Mouse (Mus musculus): ENCODE results near the gene Hdac9. TPM values are rescaled to one million over a fixed set of nuclear protein-coding genes. Genes with fewer than 3 reads are reported as not detected.

Gene Hdac9
- polyA plus RNA-seq, 1 experiment from 2014 or later: 1.6 TPM

- H3K27ac ChIP-seq (ENCODE audit: low read length): no peak overlapping the region
- H3K4me2 ChIP-seq (ENCODE audit: low read depth, low read length): no peak overlapping the region
- no peaks in the 10 kb centered on the region for H3K27me3 ChIP-seq (ENCODE audit: control insufficient read depth, insufficient read depth, low read depth, low read length)
- no peaks in the 10 kb centered on the region for H3K9me3 ChIP-seq (replicated peaks; ENCODE audit: control insufficient read depth, low read length)
- H3K36me3 ChIP-seq (ENCODE audit: control insufficient read depth, insufficient read depth): no peaks in the 10 kb centered on the region
- ATAC-seq (ENCODE audit: low read depth): no peak
- no peak overlapping the region for H3K9ac ChIP-seq (ENCODE audit: low read depth, low read length)
- H3K4me1 ChIP-seq (ENCODE audit: control insufficient read depth, low read depth, low read length): no peaks in the 10 kb centered on the region
- 58% methylated on average over 2 of the region's 2 CpGs for WGBS (ENCODE audit: insufficient replicate concordance)
- no peak overlapping the region for H3K4me3 ChIP-seq (ENCODE audit: low read depth, low read length)
These were observed 119.5 kb downstream of the Hdac9 start for GRCm38 (mm10) chr12:34797389-34797788.

DNA sequence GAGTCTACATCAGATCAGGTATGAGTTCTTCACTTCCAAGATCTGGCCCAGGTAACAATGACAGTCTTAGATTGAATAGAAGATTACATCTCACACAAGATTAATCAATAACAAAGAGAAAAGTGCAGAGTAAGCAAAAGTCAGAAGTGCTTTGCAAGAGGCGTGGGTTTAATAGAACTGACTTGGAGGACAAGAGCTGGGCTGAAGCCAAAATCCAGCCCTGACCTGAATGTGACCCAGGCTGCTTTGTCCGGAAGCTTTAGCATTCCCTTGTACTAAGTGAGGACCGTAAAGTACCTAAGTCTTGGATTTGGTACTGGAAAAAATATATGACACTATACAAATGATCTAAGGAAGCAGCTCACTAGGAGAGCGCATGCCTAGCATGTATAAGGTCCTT, 121.4 kb downstream of the Hdac9 start:
- no peak overlapping the region for H3K4me3 ChIP-seq (ENCODE audit: low read depth, low read length)
- H3K27me3 ChIP-seq (ENCODE audit: control insufficient read depth, insufficient read depth, low read depth, low read length): no peaks in the 10 kb centered on the region
- H3K9ac ChIP-seq (ENCODE audit: low read depth, low read length): no peak overlapping the region
- no peaks in the 10 kb centered on the region for H3K36me3 ChIP-seq (ENCODE audit: control insufficient read depth, insufficient read depth)
- no peaks in the 10 kb centered on the region for H3K9me3 ChIP-seq (replicated peaks; ENCODE audit: control insufficient read depth, low read length)
- H3K4me2 ChIP-seq (ENCODE audit: low read depth, low read length): no peak overlapping the region
- no peak for ATAC-seq (ENCODE audit: low read depth)
- H3K4me1 ChIP-seq (ENCODE audit: control insufficient read depth, low read depth, low read length): no peaks in the 10 kb centered on the region
- 59% methylated on average over 4 of the region's 4 CpGs for WGBS (ENCODE audit: insufficient replicate concordance)
- H3K27ac ChIP-seq (ENCODE audit: low read length): no peak overlapping the region

- H3K9ac ChIP-seq (ENCODE audit: low read depth, low read length): no peak overlapping the region
- H3K4me3 ChIP-seq (ENCODE audit: low read depth, low read length): no peak overlapping the region
- 53% methylated on average over 3 of the region's 3 CpGs for WGBS (ENCODE audit: insufficient replicate concordance)
- no peaks in the 10 kb centered on the region for H3K36me3 ChIP-seq (ENCODE audit: control insufficient read depth, insufficient read depth)
- no peaks in the 10 kb centered on the region for H3K9me3 ChIP-seq (replicated peaks; ENCODE audit: control insufficient read depth, low read length)
- H3K27ac ChIP-seq (ENCODE audit: low read length): no peak overlapping the region
- H3K4me2 ChIP-seq (ENCODE audit: low read depth, low read length): no peak overlapping the region
- no peak for ATAC-seq (ENCODE audit: low read depth)
- no peaks in the 10 kb centered on the region for H3K27me3 ChIP-seq (ENCODE audit: control insufficient read depth, insufficient read depth, low read depth, low read length)
- H3K4me1 ChIP-seq (ENCODE audit: control insufficient read depth, low read depth, low read length): peaks cover 3% of the 10 kb centered on the region
These were observed 124.8 kb downstream of the Hdac9 start for GRCm38 (mm10) chr12:34792113-34792452.

DNA sequence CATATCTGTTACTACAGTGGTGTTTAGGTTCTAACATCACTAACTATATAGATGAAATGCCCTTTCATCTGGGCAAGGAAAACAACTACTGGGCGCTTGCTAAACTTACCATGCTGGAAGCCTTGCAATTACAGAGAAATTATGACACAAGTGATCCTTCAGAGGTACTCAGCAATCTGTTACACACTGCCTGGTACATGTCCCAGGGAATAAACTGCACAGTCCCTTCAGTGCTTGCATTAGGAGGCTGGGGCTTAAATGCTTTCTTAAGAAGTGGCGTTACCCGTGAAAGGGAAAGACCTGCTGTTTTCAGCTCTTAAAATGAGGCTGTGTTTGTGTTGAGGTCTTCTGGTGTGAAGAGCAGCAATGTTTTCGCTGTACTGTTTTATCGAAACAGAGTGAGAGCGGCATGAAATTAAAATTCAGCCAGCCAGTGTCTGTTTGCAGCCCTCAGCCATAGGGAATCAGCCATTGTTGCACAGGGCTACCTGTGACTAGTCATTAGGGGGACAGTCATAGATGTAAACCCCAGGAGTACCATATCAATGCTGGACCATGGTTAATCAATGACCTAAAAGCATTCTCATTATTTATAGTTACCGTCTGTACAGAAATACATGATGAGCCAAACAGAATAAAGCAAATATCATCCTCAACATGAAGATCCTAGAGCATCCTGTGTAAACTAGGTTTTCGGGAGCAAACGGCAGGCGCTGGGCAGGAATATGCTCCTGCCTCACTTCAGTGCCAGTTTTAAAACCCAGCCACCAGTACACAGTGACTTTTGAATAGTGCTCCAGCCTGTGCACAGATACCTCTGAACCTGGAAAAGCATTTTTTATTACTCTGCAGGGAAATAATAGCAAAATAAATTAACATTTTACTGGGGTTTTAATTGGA, 125.4 kb downstream of the Hdac9 start:
- Histone ChIP-seq H3K27me3 (ENCODE audit: control insufficient read depth, insufficient read depth, low read depth, low read length) (no peaks in the 10 kb centered on the region), H3K4me1 (ENCODE audit: control insufficient read depth, low read depth, low read length) (peaks cover 3% of the 10 kb centered on the region), H3K36me3 (ENCODE audit: control insufficient read depth, insufficient read depth) (no peaks in the 10 kb centered on the region), H3K27ac (ENCODE audit: low read length) (no peak overlapping the region), H3K9ac (ENCODE audit: low read depth, low read length) (no peak overlapping the region), H3K4me3 (ENCODE audit: low read depth, low read length) (no peak overlapping the region), H3K9me3 (replicated peaks; ENCODE audit: control insufficient read depth, low read length) (no peaks in the 10 kb centered on the region), H3K4me2 (ENCODE audit: low read depth, low read length) (no peak overlapping the region)
- 79% methylated on average over 10 of the region's 10 CpGs for WGBS (ENCODE audit: insufficient replicate concordance)
- ATAC-seq (ENCODE audit: low read depth): no peak

DNA sequence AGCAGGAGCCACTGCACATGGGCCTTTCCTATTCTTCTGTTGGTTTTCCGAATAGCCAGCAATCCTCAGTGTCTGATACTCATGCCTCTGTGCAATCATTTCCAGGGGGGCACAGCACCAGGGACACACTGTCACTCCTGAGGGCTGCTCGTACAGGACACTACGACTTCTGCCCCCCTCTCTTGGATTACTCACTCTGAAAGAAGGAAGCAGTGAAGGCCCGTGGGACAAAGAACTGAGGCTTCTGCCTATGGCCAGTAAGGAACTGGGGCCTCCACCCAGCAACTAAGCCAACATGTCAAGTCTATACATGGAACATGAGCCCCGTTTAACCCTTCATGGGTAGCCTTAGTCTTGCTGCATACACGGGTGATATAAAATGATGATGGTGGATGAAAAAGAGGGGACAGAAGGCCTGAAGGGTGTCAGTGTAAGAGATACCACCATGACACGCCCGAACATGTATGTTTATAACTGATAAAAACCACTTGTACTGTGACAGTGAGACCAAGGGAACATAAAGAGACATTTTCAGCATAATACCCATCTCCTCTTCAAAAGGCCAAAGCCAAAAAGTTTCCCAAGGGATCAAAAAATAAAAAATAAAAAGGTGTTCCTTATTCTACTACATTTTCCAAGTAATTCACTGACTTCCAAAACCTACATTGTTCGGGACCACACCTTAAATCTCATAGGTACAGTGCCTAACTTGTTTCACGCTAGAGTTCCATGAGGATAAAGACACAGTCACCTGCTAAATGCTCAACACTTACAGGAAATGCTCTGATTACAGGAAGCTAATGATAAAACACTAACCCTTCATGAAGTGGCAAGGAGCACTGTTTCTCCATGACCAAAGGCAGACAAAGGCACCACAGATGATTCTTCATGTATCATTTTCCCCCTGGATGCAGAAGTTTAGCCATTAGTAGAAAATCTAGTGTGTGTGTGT, 127.6 kb downstream of the Hdac9 start:
- H3K27ac ChIP-seq (ENCODE audit: low read length): no peak overlapping the region; the same call in 1 of the 2 replicates
- ATAC-seq (ENCODE audit: low read depth): peak; percentile 87
- WGBS (ENCODE audit: insufficient replicate concordance): 47% methylated on average over 10 of the region's 10 CpGs

GRCm38 (mm10) chr12:34787380-34787779, 129.5 kb downstream of the Hdac9 start:
- H3K9me3 ChIP-seq (replicated peaks; ENCODE audit: control insufficient read depth, low read length): no peaks in the 10 kb centered on the region
- no peaks in the 10 kb centered on the region for H3K36me3 ChIP-seq (ENCODE audit: control insufficient read depth, insufficient read depth)
- no peak overlapping the region for H3K9ac ChIP-seq (ENCODE audit: low read depth, low read length)
- H3K27ac ChIP-seq (ENCODE audit: low read length): no peak overlapping the region
- no peak overlapping the region for H3K4me3 ChIP-seq (ENCODE audit: low read depth, low read length)
- H3K4me2 ChIP-seq (ENCODE audit: low read depth, low read length): no peak overlapping the region
- H3K27me3 ChIP-seq (ENCODE audit: control insufficient read depth, insufficient read depth, low read depth, low read length): no peaks in the 10 kb centered on the region
- no peak for ATAC-seq (ENCODE audit: low read depth)
- peaks cover 3% of the 10 kb centered on the region for H3K4me1 ChIP-seq (ENCODE audit: control insufficient read depth, low read depth, low read length)

More for the DNA sequence above, 127.6 kb downstream of the Hdac9 start:
- peaks cover 3% of the 10 kb centered on the region for H3K4me1 ChIP-seq (ENCODE audit: control insufficient read depth, low read depth, low read length)
- H3K27me3 ChIP-seq (ENCODE audit: control insufficient read depth, insufficient read depth, low read depth, low read length): no peaks in the 10 kb centered on the region
- H3K36me3 ChIP-seq (ENCODE audit: control insufficient read depth, insufficient read depth): no peaks in the 10 kb centered on the region
- H3K9me3 ChIP-seq (replicated peaks; ENCODE audit: control insufficient read depth, low read length): no peaks in the 10 kb centered on the region
- H3K4me2 ChIP-seq (ENCODE audit: low read depth, low read length): 0 out of 2 replicates have a peak overlapping the region, but pooled peaks have one; percentile 0
- no peak overlapping the region for H3K4me3 ChIP-seq (ENCODE audit: low read depth, low read length)
- H3K9ac ChIP-seq (ENCODE audit: low read depth, low read length): no peak overlapping the region

- Histone ChIP-seq H3K4me1 (ENCODE audit: control insufficient read depth, low read depth, low read length) (no peaks in the 10 kb centered on the region), H3K4me2 (ENCODE audit: low read depth, low read length) (no peak overlapping the region), H3K9ac (ENCODE audit: low read depth, low read length) (no peak overlapping the region), H3K27me3 (ENCODE audit: control insufficient read depth, insufficient read depth, low read depth, low read length) (no peaks in the 10 kb centered on the region), H3K9me3 (replicated peaks; ENCODE audit: control insufficient read depth, low read length) (no peaks in the 10 kb centered on the region), H3K36me3 (ENCODE audit: control insufficient read depth, insufficient read depth) (no peaks in the 10 kb centered on the region), H3K4me3 (ENCODE audit: low read depth, low read length) (no peak overlapping the region), H3K27ac (ENCODE audit: low read length) (no peak overlapping the region; the same call in 1 of the 2 replicates)
- WGBS (ENCODE audit: insufficient replicate concordance): 51% methylated on average over 6 of the region's 6 CpGs
- ATAC-seq (ENCODE audit: low read depth): no peak
These were observed 133.3 kb downstream of the Hdac9 start for GRCm38 (mm10) chr12:34783574-34783973.

GRCm38 (mm10) chr12:34779368-34779957, 137.4 kb downstream of the Hdac9 start:
- H3K4me1 ChIP-seq (ENCODE audit: control insufficient read depth, low read depth, low read length): no peaks in the 10 kb centered on the region
- no peak overlapping the region for H3K4me3 ChIP-seq (ENCODE audit: low read depth, low read length)
- no peaks in the 10 kb centered on the region for H3K36me3 ChIP-seq (ENCODE audit: control insufficient read depth, insufficient read depth)
- H3K27me3 ChIP-seq (ENCODE audit: control insufficient read depth, insufficient read depth, low read depth, low read length): no peaks in the 10 kb centered on the region
- H3K27ac ChIP-seq (ENCODE audit: low read length): no peak overlapping the region
- ATAC-seq (ENCODE audit: low read depth): no peak
- 24% methylated on average over 6 of the region's 6 CpGs for WGBS (ENCODE audit: insufficient replicate concordance)
- H3K4me2 ChIP-seq (ENCODE audit: low read depth, low read length): no peak overlapping the region
- H3K9ac ChIP-seq (ENCODE audit: low read depth, low read length): no peak overlapping the region
- H3K9me3 ChIP-seq (replicated peaks; ENCODE audit: control insufficient read depth, low read length): no peaks in the 10 kb centered on the region

Measured in liver, embryonic 16.5 days (tissue).